Mouse (Mus musculus): Measurements from ENCODE around the gene Hormad2. TPM values are rescaled to one million over a fixed set of nuclear protein-coding genes. Genes with fewer than 3 reads are reported as not detected.

The Hormad2 gene
- polyA plus RNA-seq, 1 experiment from 2014 or later, result 0.10 TPM

GRCm38 (mm10) chr11:4335810-4336692, 104.9 kb downstream of the Hormad2 start:
- H3K27me3 ChIP-seq, result no peaks in the 10 kb centered on the region
- no peaks in the 10 kb centered on the region for H3K36me3 ChIP-seq (ENCODE audit: poor library complexity, severe bottlenecking)
- no peak overlapping the region for H3K4me2 ChIP-seq
- no peaks in the 10 kb centered on the region for H3K9me3 ChIP-seq (replicated peaks)
- no peak overlapping the region for H3K9ac ChIP-seq
- H3K4me1 ChIP-seq, result no peaks in the 10 kb centered on the region; the same call in 1 of the 2 replicates
- no peak for ATAC-seq
- no peak overlapping the region for H3K27ac ChIP-seq
- WGBS, result 71% methylated on average over 10 of the region's 10 CpGs
- H3K4me3 ChIP-seq, result no peak overlapping the region

GRCm38 (mm10) chr11:4332961-4333360, 107.9 kb downstream of the Hormad2 start:
- Histone ChIP-seq H3K9me3 (replicated peaks) (no peaks in the 10 kb centered on the region), H3K36me3 (ENCODE audit: poor library complexity, severe bottlenecking) (no peaks in the 10 kb centered on the region), H3K4me2 (no peak overlapping the region), H3K4me1 (no peaks in the 10 kb centered on the region; the same call in 1 of the 2 replicates), H3K27ac (no peak overlapping the region), H3K27me3 (no peaks in the 10 kb centered on the region), H3K9ac (no peak overlapping the region), H3K4me3 (no peak overlapping the region)
- WGBS, result 92% methylated on average over 2 of the region's 2 CpGs
- no peak for ATAC-seq

- no peak for ATAC-seq
- Histone ChIP-seq H3K36me3 (ENCODE audit: poor library complexity, severe bottlenecking) (no peaks in the 10 kb centered on the region), H3K27ac (no peak overlapping the region), H3K4me2 (no peak overlapping the region), H3K4me3 (no peak overlapping the region), H3K27me3 (no peaks in the 10 kb centered on the region), H3K4me1 (no peaks in the 10 kb centered on the region), H3K9me3 (replicated peaks) (no peaks in the 10 kb centered on the region), H3K9ac (no peak overlapping the region)
- WGBS, result 92% methylated on average over 3 of the region's 3 CpGs
Observed at GRCm38 (mm10) chr11:4328188-4328587, 112.7 kb downstream of the Hormad2 start.

GRCm38 (mm10) chr11:4323481-4323880, 117.4 kb downstream of the Hormad2 start:
- H3K9me3 ChIP-seq (replicated peaks), result no peaks in the 10 kb centered on the region
- ATAC-seq, result no peak
- H3K4me3 ChIP-seq, result no peak overlapping the region
- H3K4me1 ChIP-seq, result no peaks in the 10 kb centered on the region
- H3K27ac ChIP-seq, result no peak overlapping the region
- no peak overlapping the region for H3K9ac ChIP-seq
- no peaks in the 10 kb centered on the region for H3K27me3 ChIP-seq
- H3K4me2 ChIP-seq, result no peak overlapping the region
- no peaks in the 10 kb centered on the region for H3K36me3 ChIP-seq (ENCODE audit: poor library complexity, severe bottlenecking)
- WGBS, result 70% methylated on average over 11 of the region's 11 CpGs

GRCm38 (mm10) chr11:4322943-4323342, 118.0 kb downstream of the Hormad2 start:
- no peaks in the 10 kb centered on the region for H3K4me1 ChIP-seq
- no peak overlapping the region for H3K9ac ChIP-seq
- WGBS, result 33% methylated on average over 6 of the region's 6 CpGs
- H3K4me2 ChIP-seq, result no peak overlapping the region
- H3K27ac ChIP-seq, result no peak overlapping the region
- ATAC-seq, result no peak
- no peaks in the 10 kb centered on the region for H3K9me3 ChIP-seq (replicated peaks)
- no peaks in the 10 kb centered on the region for H3K27me3 ChIP-seq
- H3K36me3 ChIP-seq (ENCODE audit: poor library complexity, severe bottlenecking), result no peaks in the 10 kb centered on the region
- no peak overlapping the region for H3K4me3 ChIP-seq

- Histone ChIP-seq H3K36me3 (ENCODE audit: poor library complexity, severe bottlenecking) (no peaks in the 10 kb centered on the region), H3K27me3 (no peaks in the 10 kb centered on the region), H3K9ac (no peak overlapping the region), H3K4me1 (no peaks in the 10 kb centered on the region), H3K27ac (no peak overlapping the region), H3K4me3 (no peak overlapping the region), H3K4me2 (no peak overlapping the region), H3K9me3 (replicated peaks) (no peaks in the 10 kb centered on the region)
- no peak for ATAC-seq
- WGBS, result 57% methylated on average over 4 of the region's 4 CpGs
Observed at GRCm38 (mm10) chr11:4320876-4321275, 120.0 kb downstream of the Hormad2 start.

GRCm38 (mm10) chr11:4319212-4319955, 121.5 kb downstream of the Hormad2 start:
- H3K4me2 ChIP-seq, result no peak overlapping the region
- H3K9me3 ChIP-seq (replicated peaks), result no peaks in the 10 kb centered on the region
- H3K4me1 ChIP-seq, result no peaks in the 10 kb centered on the region
- H3K27ac ChIP-seq, result no peak overlapping the region
- H3K36me3 ChIP-seq (ENCODE audit: poor library complexity, severe bottlenecking), result no peaks in the 10 kb centered on the region
- no peak overlapping the region for H3K9ac ChIP-seq
- ATAC-seq, result no peak
- whole genome bisulfite sequencing, result 88% methylated on average over 14 of the region's 14 CpGs
- no peaks in the 10 kb centered on the region for H3K27me3 ChIP-seq
- no peak overlapping the region for H3K4me3 ChIP-seq

GRCm38 (mm10) chr11:4318011-4318410, 122.9 kb downstream of the Hormad2 start:
- Histone ChIP-seq H3K9me3 (replicated peaks) (no peaks in the 10 kb centered on the region), H3K4me3 (no peak overlapping the region), H3K36me3 (ENCODE audit: poor library complexity, severe bottlenecking) (no peaks in the 10 kb centered on the region), H3K4me1 (no peaks in the 10 kb centered on the region), H3K27ac (no peak overlapping the region), H3K9ac (no peak overlapping the region), H3K4me2 (no peak overlapping the region), H3K27me3 (no peaks in the 10 kb centered on the region)
- no peak for ATAC-seq
- 81% methylated on average over 3 of the region's 3 CpGs for WGBS

GRCm38 (mm10) chr11:4317287-4317686, 123.6 kb downstream of the Hormad2 start:
- no peak overlapping the region for H3K4me2 ChIP-seq
- WGBS, result 77% methylated on average over 5 of the region's 5 CpGs
- ATAC-seq, result no peak

GRCm38 (mm10) chr11:4312180-4312579, 128.7 kb downstream of the Hormad2 start:
- Histone ChIP-seq H3K9ac (no peak overlapping the region), H3K9me3 (replicated peaks) (no peaks in the 10 kb centered on the region), H3K4me2 (no peak overlapping the region), H3K4me3 (no peak overlapping the region), H3K4me1 (peaks cover 9% of the 10 kb centered on the region), H3K27me3 (peaks cover 5% of the 10 kb centered on the region; the same call in 1 of the 2 replicates), H3K36me3 (ENCODE audit: poor library complexity, severe bottlenecking) (no peaks in the 10 kb centered on the region), H3K27ac (no peak overlapping the region)
- ATAC-seq, result no peak
- 76% methylated on average over 4 of the region's 4 CpGs for WGBS

More at GRCm38 (mm10) chr11:4317287-4317686, 123.6 kb downstream of the Hormad2 start:
- Histone ChIP-seq H3K4me3 (no peak overlapping the region), H3K9ac (no peak overlapping the region), H3K27ac (no peak overlapping the region), H3K27me3 (peaks cover 3% of the 10 kb centered on the region; the same call in 1 of the 2 replicates), H3K4me1 (no peaks in the 10 kb centered on the region), H3K9me3 (replicated peaks) (no peaks in the 10 kb centered on the region), H3K36me3 (ENCODE audit: poor library complexity, severe bottlenecking) (no peaks in the 10 kb centered on the region)

GRCm38 (mm10) chr11:4310324-4310723, 130.6 kb downstream of the Hormad2 start:
- peaks cover 9% of the 10 kb centered on the region for H3K4me1 ChIP-seq
- peaks cover 5% of the 10 kb centered on the region; the same call in 1 of the 2 replicates for H3K27me3 ChIP-seq
- no peaks in the 10 kb centered on the region for H3K9me3 ChIP-seq (replicated peaks)
- H3K27ac ChIP-seq, result no peak overlapping the region
- ATAC-seq, result no peak
- H3K4me2 ChIP-seq, result no peak overlapping the region
- H3K36me3 ChIP-seq (ENCODE audit: poor library complexity, severe bottlenecking), result no peaks in the 10 kb centered on the region
- 85% methylated on average over 4 of the region's 4 CpGs for WGBS
- H3K9ac ChIP-seq, result no peak overlapping the region
- H3K4me3 ChIP-seq, result no peak overlapping the region

- H3K9ac ChIP-seq, result no peak overlapping the region
- no peak overlapping the region for H3K27ac ChIP-seq
- no peaks in the 10 kb centered on the region for H3K36me3 ChIP-seq (ENCODE audit: poor library complexity, severe bottlenecking)
- H3K4me2 ChIP-seq, result no peak overlapping the region
- H3K4me3 ChIP-seq, result no peak overlapping the region
- 97% methylated on average over 4 of the region's 4 CpGs for WGBS
- H3K9me3 ChIP-seq (replicated peaks), result no peaks in the 10 kb centered on the region
- peaks cover 5% of the 10 kb centered on the region; the same call in 1 of the 2 replicates for H3K27me3 ChIP-seq
- ATAC-seq, result no peak
- H3K4me1 ChIP-seq, result peaks cover 9% of the 10 kb centered on the region
Observed at GRCm38 (mm10) chr11:4309613-4310012, 131.3 kb downstream of the Hormad2 start.

Measured in forebrain, embryonic 13.5 days (tissue).